Mouse (Mus musculus): ENCODE results near the gene Notch4.

DNA sequence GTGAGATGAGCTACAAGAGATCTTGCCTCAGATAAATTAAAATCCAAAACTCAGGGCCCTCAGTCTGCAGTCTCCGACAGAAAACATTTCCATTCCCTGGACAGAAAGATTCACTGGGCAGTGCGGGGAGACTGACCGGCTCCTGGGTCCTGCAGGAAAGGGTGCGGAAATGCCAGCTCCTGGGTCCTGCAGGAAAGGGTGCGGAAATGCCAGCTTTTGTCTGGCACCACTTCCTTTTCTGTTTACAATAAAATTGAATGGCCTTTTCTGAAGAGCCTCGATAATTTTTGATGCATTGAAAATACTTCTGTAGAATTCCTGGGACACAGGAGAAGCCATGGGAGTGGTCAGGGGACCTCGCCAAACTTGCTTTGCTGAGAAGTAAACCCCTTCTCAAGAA lies 5.0 kb upstream of the Notch4 start:
- TF ChIP-seq CTCF (IDR thresholded peaks at IDR 0.05; ENCODE audit: low read depth) (no peak), EP300 (IDR thresholded peaks at IDR 0.05; ENCODE audit: low read depth) (no peak)
